8 mouse cellular contexts compared by ENCODE assay signal in genomic region chr6:37442781-37443180, GRCm38 (mm10). TPM values are rescaled to one million over a fixed set of nuclear protein-coding genes. Genes with fewer than 3 reads are reported as not detected.
A peak's percentile ranks its signal among the peaks of the same experiment; 100 is the strongest.
DNase-seq lines count a peak whose midpoint lies in the region; ATAC-seq and TF ChIP-seq lines count a peak whose summit lies in the region.

No protein-coding gene starts in this region.

- peak overlapping the region; percentile 46 for H3K4me2 ChIP-seq in embryonic facial prominence, embryonic 12.5 days (replicated peaks)
- H3K4me2 ChIP-seq in intestine, embryonic 14.5 days (ENCODE audit: low read length): peak overlapping the region; percentile 61
- H3K4me2 ChIP-seq in myocyte (ENCODE audit: low read depth): peak overlapping the region; percentile 76

- no peak overlapping the region for H3ac ChIP-seq in myocyte (ENCODE audit: control insufficient read depth, insufficient read length)

- peak overlapping the region; percentile 35 for H3K4me3 ChIP-seq in embryonic facial prominence, embryonic 12.5 days
- H3K4me3 ChIP-seq in intestine, embryonic 14.5 days (ENCODE audit: low read depth, low read length): peak overlapping the region; percentile 91
- H3K4me3 ChIP-seq in myocyte: peak overlapping the region; percentile 88

- peaks cover 3% of the 10 kb centered on the region; the same call in 1 of the 2 replicates for H3K9me3 ChIP-seq in embryonic facial prominence, embryonic 12.5 days
- H3K9me3 ChIP-seq in intestine, embryonic 14.5 days (ENCODE audit: control insufficient read depth, low read length): no peaks in the 10 kb centered on the region

- peaks cover 39% of the 10 kb centered on the region for H3K79me2 ChIP-seq in myocyte (ENCODE audit: control insufficient read depth, insufficient read depth)

- peak overlapping the region; percentile 61 for H3K27ac ChIP-seq in embryonic facial prominence, embryonic 12.5 days
- peak overlapping the region; percentile 73 for H3K27ac ChIP-seq in intestine, embryonic 14.5 days (ENCODE audit: low read depth)

- H3K9ac ChIP-seq in embryonic facial prominence, embryonic 12.5 days: peak overlapping the region; percentile 25; the same call in 1 of the 2 replicates
- peak overlapping the region; percentile 52 for H3K9ac ChIP-seq in intestine, embryonic 14.5 days (ENCODE audit: low read length)

- peak; percentile 1 for DNase-seq in kidney, postnatal 14 days
- no peak for DNase-seq in kidney, adult 18-20 months
- DNase-seq in intestine, embryonic 14.5 days (ENCODE audit: low spot score): no peak
- DNase-seq in right cerebral cortex, adult 2 months (ENCODE audit: low spot score in 2 of 2): no peak
- DNase-seq in natural killer cell, adult 2 months (ENCODE audit: low spot score in 2 of 2): no peak
- no peak for DNase-seq in ovary, adult 18-20 months (ENCODE audit: low spot score)

- 39% methylated on average over 4 of the region's 4 CpGs for WGBS in embryonic facial prominence, embryonic 12.5 days
- WGBS in intestine, embryonic 14.5 days: 44% methylated on average over 4 of the region's 4 CpGs

- peaks cover 28% of the 10 kb centered on the region for H3K4me1 ChIP-seq in embryonic facial prominence, embryonic 12.5 days
- peaks cover 22% of the 10 kb centered on the region for H3K4me1 ChIP-seq in intestine, embryonic 14.5 days (replicated peaks; ENCODE audit: control insufficient read depth, insufficient read depth, low read length)

- H3K27me3 ChIP-seq in embryonic facial prominence, embryonic 12.5 days: no peaks in the 10 kb centered on the region
- H3K27me3 ChIP-seq in intestine, embryonic 14.5 days (replicated peaks; ENCODE audit: control insufficient read depth, insufficient read depth, low read length): no peaks in the 10 kb centered on the region
- no peaks in the 10 kb centered on the region for H3K27me3 ChIP-seq in myocyte (ENCODE audit: control insufficient read depth, insufficient read depth, insufficient read length)

- no peak for ATAC-seq in embryonic facial prominence, embryonic 12.5 days (ENCODE audit: insufficient number of reproducible peaks, insufficient read depth, low FRiP score, low TSS enrichment)
- ATAC-seq in intestine, embryonic 14.5 days (replicated peaks; ENCODE audit: low FRiP score, low TSS enrichment, low read depth): no peak; the same call in 1 of the 2 replicates

- no peak for TF ChIP-seq POLR2A in myocyte (IDR thresholded peaks at IDR 0.05; ENCODE audit: insufficient read length, low read depth)

- no peaks in the 10 kb centered on the region for H3K36me3 ChIP-seq in embryonic facial prominence, embryonic 12.5 days
- H3K36me3 ChIP-seq in intestine, embryonic 14.5 days (ENCODE audit: control insufficient read depth, insufficient read depth, low read length): no peaks in the 10 kb centered on the region
- no peaks in the 10 kb centered on the region for H3K36me3 ChIP-seq in myocyte (ENCODE audit: control insufficient read depth, insufficient read depth)

TF ChIP-seq in myocyte, 11 proteins besides CTCF, POLR2A, EP300 and RAD21:
- TF ChIP-seq POLR2AphosphoS2 (IDR thresholded peaks at IDR 0.05; ENCODE audit: insufficient read length, low read depth): no peak
- no peak for TF ChIP-seq USF1 (IDR thresholded peaks at IDR 0.05; ENCODE audit: low read depth)
- no peak for TF ChIP-seq TCF12 (IDR thresholded peaks at IDR 0.05; ENCODE audit: insufficient read depth, poor library complexity, severe bottlenecking)
- TF ChIP-seq MYOG (IDR thresholded peaks at IDR 0.05; ENCODE audit: control insufficient read depth in 1 of 3, insufficient read depth in 1 of 3, insufficient read length in 2 of 3, low read depth in 2 of 3): no peak
- no peak for TF ChIP-seq TCF3 (IDR thresholded peaks at IDR 0.05; ENCODE audit: insufficient read length, low read depth)
- no peak for TF ChIP-seq CEBPB (IDR thresholded peaks at IDR 0.05; ENCODE audit: insufficient read depth, poor library complexity, severe bottlenecking)
- no peak for TF ChIP-seq MAX (IDR thresholded peaks at IDR 0.05; ENCODE audit: low read depth)
- no peak for TF ChIP-seq MYOD1 (IDR thresholded peaks at IDR 0.05; ENCODE audit: control insufficient read depth in 1 of 3, insufficient read length in 2 of 3, low read depth in 2 of 3)
- TF ChIP-seq REST (IDR thresholded peaks at IDR 0.05; ENCODE audit: insufficient read depth, insufficient read length): no peak
- TF ChIP-seq E2F4 (IDR thresholded peaks at IDR 0.05; ENCODE audit: insufficient read depth): no peak
- no peak for TF ChIP-seq SRF (IDR thresholded peaks at IDR 0.05; ENCODE audit: control insufficient read depth, insufficient read length, low read depth)

RNA-seq across cellular contexts. Expression of gene Creb3l2, which starts 0.8 kb away (rescaled TPM):
- 24.9 and 25.6 TPM in 2 replicates for polyA plus RNA-seq in embryonic facial prominence, embryonic 12.5 days (2016; fragmentation: Nextera tagmentation; extraction: Ambion mirVana)
- 22.9 and 23.9 TPM in 2 replicates for polyA plus RNA-seq in intestine, embryonic 14.5 days (2014; fragmentation: Nextera tagmentation; extraction: Ambion mirVana)
- polyA plus RNA-seq in myocyte (2012; fragmentation: generic; extraction: Trizol): 11.2 TPM

Comparison
In these comparisons a context has a peak if more than half of its experiments do, and no peak if none do; other contexts are left out.
1. H3K4me3 ChIP-seq: peak in every context shown above with its lines; median percentile 91 in intestine, embryonic 14.5 days; 88 in myocyte; 35 in embryonic facial prominence, embryonic 12.5 days.